Mouse (Mus musculus): ENCODE data around the gene Rnasek.

GRCm38 (mm10) chr11:70271641-70272040, 32.0 kb upstream of the Rnasek start:
- TF ChIP-seq POLR2A (IDR thresholded peaks at IDR 0.05; ENCODE audit: borderline replicate concordance, insufficient read depth, low read length) (no peak), CTCF (IDR thresholded peaks at IDR 0.05; ENCODE audit: borderline replicate concordance, insufficient read depth, low read depth, low read length) (no peak)
